Mouse (Mus musculus) midbrain, embryonic 10.5 days (tissue): Measurements from ENCODE around the gene Car14. TPM values are rescaled to one million over a fixed set of nuclear protein-coding genes. Genes with fewer than 3 reads are reported as not detected.
"Not testable (repeated sequence)": the region's sequence is repeated elsewhere in the genome, so short reads cannot be mapped to it uniquely, and the experiment has no call there.

Source experiments
- DNase-seq: peaks from one replicate; pipeline ENCODE4 v3.0.0-alpha.2; 2017; ENCODE audit warnings: low spot score
- H3K27ac ChIP-seq: fragments of 300-500 bp; sonication (generic); replicated peaks from 2 replicates; pipeline ENCODE4 v1.5.1; 2016; ENCODE audit warnings: mild to moderate bottlenecking
- H3K27me3 ChIP-seq: fragments of 300-500 bp; sonication (generic); 2 replicates; pipeline ENCODE4 v1.6.1; 2016; ENCODE audit warnings: low read depth, mild to moderate bottlenecking; ENCODE audit not compliant: poor library complexity, severe bottlenecking
- H3K36me3 ChIP-seq: fragments of 300-500 bp; sonication (generic); 2 replicates; pipeline ENCODE4 v1.6.1; 2016; ENCODE audit warnings: mild to moderate bottlenecking, moderate library complexity
- H3K4me1 ChIP-seq: fragments of 300-500 bp; sonication (generic); 2 replicates; pipeline ENCODE4 v1.6.1; 2016
- H3K4me3 ChIP-seq: fragments of 300-500 bp; sonication (generic); 2 replicates; pipeline ENCODE4 v1.5.1; 2016; ENCODE audit warnings: mild to moderate bottlenecking, moderate library complexity
- H3K9me3 ChIP-seq: fragments of 300-500 bp; sonication (generic); replicated peaks from 2 replicates; pipeline ENCODE4 v1.6.1; 2016; ENCODE audit warnings: mild to moderate bottlenecking
- WGBS: fragments of 180-500 bp; shearing (Covaris S2); methylation state at CpG from one replicate; pipeline ENCODE4 v1.1.7; 2016; 5-methylcytosine and 5-hydroxymethylcytosine counted together
- polyA plus RNA-seq: library from polyadenylated mRNA; unstranded; fragments of >200 nt; fragmentation: Nextera tagmentation; extraction: Ambion mirVana; gene quantifications from 2 replicates; pipeline ENCODE4 v1.2.1, GENCODE M21; 2016

Car14 gene
- polyA plus RNA-seq, 1 experiment from 2014 or later, result 93.9 TPM

DNA sequence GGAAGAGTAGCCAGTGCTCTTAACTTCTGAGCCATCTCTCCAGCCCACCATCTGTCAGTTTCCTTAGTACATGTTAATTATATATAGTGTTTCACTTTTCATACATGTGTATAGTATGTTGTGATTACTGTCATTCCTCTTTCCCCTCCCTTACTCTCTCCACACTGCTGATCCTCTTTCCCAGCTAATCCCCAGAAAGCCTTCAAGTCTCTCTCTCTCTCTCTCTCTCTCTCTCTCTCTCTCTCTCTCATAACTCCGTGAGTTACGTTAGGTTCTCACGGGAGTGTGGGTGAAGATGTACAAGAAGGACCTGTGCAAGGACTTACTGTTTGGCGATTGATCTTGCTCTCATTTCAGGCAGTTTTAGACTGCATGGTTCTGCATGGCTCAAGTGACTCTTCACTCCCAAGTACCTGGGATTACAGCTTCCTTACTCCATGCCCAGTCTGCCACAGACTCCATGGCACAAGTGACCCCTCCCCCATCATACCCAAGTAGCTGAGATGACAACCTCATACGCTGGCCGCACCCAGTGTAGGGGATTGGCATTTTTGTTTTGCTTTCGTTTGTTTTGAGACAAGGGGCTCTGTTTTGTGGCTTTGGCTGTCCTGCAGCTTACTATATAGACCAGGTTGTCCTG, 28.7 kb upstream of the Car14 start:
- WGBS, result 97% methylated on average over 7 of the region's 7 CpGs
- Histone ChIP-seq H3K36me3 (peaks cover 62% of the 10 kb centered on the region), H3K4me1 (peaks cover 26% of the 10 kb centered on the region), H3K27ac (no peak overlapping the region), H3K4me3 (no peak overlapping the region), H3K9me3 (no peaks in the 10 kb centered on the region), H3K27me3 (no peaks in the 10 kb centered on the region)
- no peak for DNase-seq

GRCm38 (mm10) chr3:95932566-95932965, 28.1 kb upstream of the Car14 start:
- H3K4me3 ChIP-seq, result peak overlapping the region; percentile 19; the same call in 1 of the 2 replicates
- no peak overlapping the region for H3K27ac ChIP-seq
- WGBS, result 93% methylated on average over 7 of the region's 7 CpGs
- H3K36me3 ChIP-seq, result peaks cover 55% of the 10 kb centered on the region
- H3K9me3 ChIP-seq, result no peaks in the 10 kb centered on the region
- peaks cover 26% of the 10 kb centered on the region for H3K4me1 ChIP-seq
- H3K27me3 ChIP-seq, result no peaks in the 10 kb centered on the region
- DNase-seq, result no peak

DNA sequence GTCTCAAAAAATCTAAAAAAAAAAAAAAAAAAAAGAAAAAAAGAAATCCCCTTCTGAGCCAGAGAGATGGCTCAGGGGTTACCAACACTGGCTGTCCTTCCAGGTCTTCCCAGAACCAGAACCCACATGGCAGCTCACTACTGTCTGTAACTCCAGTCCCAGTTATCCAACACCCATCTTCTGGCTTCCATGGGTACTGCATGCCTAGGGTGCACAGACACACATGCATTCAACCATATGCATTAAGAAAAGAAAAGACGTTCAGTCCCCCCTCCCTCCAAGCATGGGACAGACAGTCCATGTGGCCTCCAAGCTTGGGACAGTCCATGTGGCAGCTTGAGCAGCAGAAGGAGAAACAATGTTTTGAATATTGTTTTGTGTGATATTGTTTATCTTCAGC, 27.7 kb upstream of the Car14 start:
- 72% methylated on average over 1 of the region's 1 CpGs for WGBS
- Histone ChIP-seq H3K4me1 (peaks cover 26% of the 10 kb centered on the region), H3K4me3 (peak overlapping the region; percentile 19; the same call in 1 of the 2 replicates), H3K27ac (no peak overlapping the region), H3K9me3 (no peaks in the 10 kb centered on the region), H3K36me3 (peaks cover 51% of the 10 kb centered on the region), H3K27me3 (no peaks in the 10 kb centered on the region)
- no peak for DNase-seq

- no peak for DNase-seq
- Histone ChIP-seq H3K27me3 (no peaks in the 10 kb centered on the region), H3K4me1 (peaks cover 26% of the 10 kb centered on the region), H3K27ac (no peak overlapping the region), H3K36me3 (peaks cover 44% of the 10 kb centered on the region), H3K4me3 (peak overlapping the region; percentile 88), H3K9me3 (no peaks in the 10 kb centered on the region)
- 90% methylated on average over 1 of the region's 1 CpGs for WGBS
These were observed 27.0 kb upstream of the Car14 start for GRCm38 (mm10) chr3:95931471-95931870.

GRCm38 (mm10) chr3:95930471-95930789, 25.9 kb upstream of the Car14 start:
- H3K36me3 ChIP-seq, result peaks cover 34% of the 10 kb centered on the region
- H3K4me3 ChIP-seq, result peak overlapping the region; percentile 88
- WGBS, result 11% methylated on average over 5 of the region's 5 CpGs
- no peak for DNase-seq
- H3K27me3 ChIP-seq, result no peaks in the 10 kb centered on the region
- H3K27ac ChIP-seq, result peak overlapping the region; percentile 99
- no peaks in the 10 kb centered on the region for H3K9me3 ChIP-seq
- H3K4me1 ChIP-seq, result peaks cover 26% of the 10 kb centered on the region

DNA sequence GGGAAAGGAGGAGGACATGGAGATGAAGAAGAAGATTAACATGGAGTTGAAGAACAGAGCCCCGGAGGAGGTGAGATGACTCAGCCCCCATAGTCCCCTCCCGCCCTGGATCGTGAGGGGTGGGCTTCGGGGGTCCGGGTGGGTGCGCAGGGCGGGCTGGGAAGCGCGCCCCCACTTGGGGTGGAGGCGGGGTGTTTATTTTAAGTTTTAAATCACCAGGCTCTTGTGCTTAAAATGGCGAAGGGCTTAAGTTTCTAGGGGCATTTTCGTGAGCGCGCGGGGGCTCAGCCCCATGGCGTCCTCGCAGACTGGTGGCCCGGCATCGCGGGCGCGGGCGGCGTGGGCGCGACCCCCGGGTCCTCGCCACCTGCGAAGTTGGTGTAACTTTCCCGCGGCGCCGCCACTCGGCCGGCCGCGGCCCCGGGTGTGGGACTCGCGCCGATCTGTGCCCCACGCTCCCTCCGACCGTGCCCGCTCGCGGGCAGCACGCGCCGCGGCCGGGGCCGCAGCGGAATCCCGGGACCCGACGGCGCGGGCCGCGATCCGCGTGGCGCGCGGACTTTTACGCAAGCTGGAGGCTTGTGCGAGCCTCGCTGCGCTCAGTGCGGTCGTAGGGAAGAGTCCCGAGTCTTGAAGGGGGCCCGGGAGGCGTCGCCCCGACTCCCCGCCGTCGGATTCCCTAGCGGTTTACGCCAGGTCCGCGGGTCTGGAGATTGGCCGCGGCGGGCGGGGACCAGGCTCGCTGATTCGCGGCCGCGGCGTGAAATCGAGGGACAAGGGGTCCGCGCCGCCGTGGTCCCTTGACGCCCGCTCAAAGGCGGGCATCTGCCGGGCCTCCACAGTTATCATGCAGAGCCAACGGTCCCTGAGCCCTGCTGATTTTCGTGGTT, 25.3 kb upstream of the Car14 start:
- H3K9me3 ChIP-seq, result no peaks in the 10 kb centered on the region
- no peaks in the 10 kb centered on the region for H3K27me3 ChIP-seq
- H3K4me3 ChIP-seq, result peak overlapping the region; percentile 88
- peak; percentile 74 for DNase-seq
- H3K4me1 ChIP-seq, result peaks cover 26% of the 10 kb centered on the region
- H3K27ac ChIP-seq, result peak overlapping the region; percentile 99
- WGBS, result under 1% methylated on average over 104 of the region's 105 CpGs
- peaks cover 28% of the 10 kb centered on the region for H3K36me3 ChIP-seq

GRCm38 (mm10) chr3:95928658-95929503, 24.4 kb upstream of the Car14 start, which contains the start of gene Anp32e:
Gene Anp32e (plus strand): TSS chr3:95929246.
- Histone ChIP-seq H3K4me3 (peak within 1 kb of the TSS; percentile 88), H3K27ac (peak within 1 kb of the TSS; percentile 99), H3K9me3 (no peaks in the 10 kb centered on the region), H3K36me3 (peaks cover 18% of the 10 kb centered on the region), H3K27me3 (no peaks in the 10 kb centered on the region), H3K4me1 (peaks cover 26% of the 10 kb centered on the region)
- under 1% methylated on average over 49 of the region's 49 CpGs for WGBS
- DNase-seq, result peak; percentile 96

DNA sequence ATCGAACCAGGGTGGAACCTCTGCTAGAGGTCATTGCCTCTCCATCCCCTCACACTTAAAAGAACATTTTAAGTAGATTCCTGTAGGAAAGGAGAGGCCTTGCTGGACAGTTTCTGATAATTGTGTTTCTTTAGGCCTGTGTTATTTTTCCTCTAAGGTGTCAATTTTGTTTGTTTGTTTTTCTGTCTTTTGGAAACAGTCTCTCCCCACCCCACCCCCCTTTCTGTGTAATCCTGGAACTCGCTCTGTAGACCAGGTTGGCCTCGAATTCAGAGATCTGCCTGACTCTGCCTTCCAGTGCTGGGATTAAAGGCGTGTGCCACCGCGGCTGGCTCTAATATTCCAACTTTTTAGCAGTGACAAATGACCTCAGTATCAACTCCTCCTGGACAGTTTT, 23.8 kb upstream of the Car14 start:
- Histone ChIP-seq H3K36me3 (peaks cover 12% of the 10 kb centered on the region), H3K9me3 (no peaks in the 10 kb centered on the region), H3K4me1 (peaks cover 26% of the 10 kb centered on the region), H3K27me3 (no peaks in the 10 kb centered on the region), H3K27ac (peak overlapping the region; percentile 99), H3K4me3 (peak overlapping the region; percentile 88)
- DNase-seq, result no peak
- 75% methylated on average over 6 of the region's 6 CpGs for WGBS

DNA sequence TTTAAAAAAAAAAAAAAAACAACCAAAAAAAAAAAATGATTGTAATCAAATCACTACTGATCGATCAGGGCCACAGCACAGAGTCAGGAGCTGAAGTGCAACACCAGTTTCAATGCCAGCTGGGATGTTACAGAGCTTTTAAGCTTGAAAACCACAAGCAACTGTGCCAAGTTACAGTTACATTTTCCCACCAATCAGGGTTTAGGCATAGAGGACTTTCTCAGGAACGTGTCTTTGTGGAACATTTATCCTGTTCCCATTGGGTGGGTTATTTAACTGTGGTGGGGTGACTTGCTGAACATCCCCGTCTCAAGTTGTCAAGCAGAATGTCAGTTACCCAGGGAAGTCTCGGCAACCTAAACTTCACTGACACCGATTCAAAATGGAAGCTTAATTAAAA, 20.6 kb upstream of the Car14 start:
- WGBS, result 87% methylated on average over 5 of the region's 5 CpGs
- Histone ChIP-seq H3K4me1 (peaks cover 6% of the 10 kb centered on the region; the same call in 1 of the 2 replicates), H3K9me3 (no peaks in the 10 kb centered on the region), H3K27ac (no peak overlapping the region), H3K36me3 (no peaks in the 10 kb centered on the region), H3K27me3 (no peaks in the 10 kb centered on the region), H3K4me3 (no peak overlapping the region)
- DNase-seq, result no peak

DNA sequence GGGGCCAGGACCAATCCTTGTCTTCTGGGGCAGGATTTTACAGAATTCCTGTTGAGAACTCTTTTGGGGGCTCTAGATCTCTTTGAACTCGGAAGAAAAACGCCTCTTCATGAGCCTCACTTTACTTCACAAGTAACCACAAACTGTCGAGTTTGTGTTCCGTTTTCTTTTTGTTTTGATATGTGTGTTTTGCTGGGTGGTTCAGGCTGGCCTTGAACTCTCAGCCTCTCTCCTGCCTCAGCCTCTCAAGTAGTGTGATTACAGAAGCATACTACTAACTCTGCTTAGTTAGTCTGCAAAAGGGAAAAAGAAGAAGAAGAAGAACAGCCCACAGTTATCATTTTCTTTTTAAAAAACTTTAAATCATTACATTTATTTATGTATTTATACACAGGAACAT, 19.7 kb upstream of the Car14 start:
- Histone ChIP-seq H3K9me3 (no peaks in the 10 kb centered on the region), H3K27ac (no peak overlapping the region), H3K4me3 (no peak overlapping the region), H3K27me3 (no peaks in the 10 kb centered on the region), H3K4me1 (peaks cover 6% of the 10 kb centered on the region; the same call in 1 of the 2 replicates), H3K36me3 (no peaks in the 10 kb centered on the region)
- DNase-seq, result no peak
- 74% methylated on average over 4 of the region's 4 CpGs for WGBS

GRCm38 (mm10) chr3:95923429-95923828, 18.9 kb upstream of the Car14 start:
- not testable (repeated sequence) for H3K4me3 ChIP-seq

GRCm38 (mm10) chr3:95920532-95920931, 16.0 kb upstream of the Car14 start:
- DNase-seq, H3K27ac ChIP-seq, H3K36me3 ChIP-seq, H3K27me3 ChIP-seq, H3K4me3 ChIP-seq, H3K9me3 ChIP-seq, H3K4me1 ChIP-seq: not testable (repeated sequence)
- WGBS, result 74% methylated on average over 2 of the region's 2 CpGs

More at GRCm38 (mm10) chr3:95923429-95923828, 18.9 kb upstream of the Car14 start:
- not testable (repeated sequence) for H3K36me3 ChIP-seq, H3K9me3 ChIP-seq, H3K27ac ChIP-seq, H3K4me1 ChIP-seq, DNase-seq, H3K27me3 ChIP-seq
- WGBS, result 90% methylated on average over 7 of the region's 7 CpGs
